Mouse (Mus musculus) adrenal gland, adult 2 months (tissue): ENCODE data around the gene Bag5. TPM values are rescaled to one million over a fixed set of nuclear protein-coding genes. Genes with fewer than 3 reads are reported as not detected.
A peak's percentile ranks its signal among the peaks of the same experiment; 100 is the strongest.
"Not testable (repeated sequence)": the region's sequence is repeated elsewhere in the genome, so short reads cannot be mapped to it uniquely, and the experiment has no call there.

Source experiments
- DNase-seq: peaks from one replicate; pipeline ENCODE4 v3.0.0; 2021
- polyA plus RNA-seq: library from polyadenylated mRNA; depleted of rRNA; stranded (reverse); fragments of >200 nt; gene quantifications from 2 replicates; pipeline ENCODE4 v1.2.3, GENCODE M21; 2012
- total RNA-seq, 2 experiments: library from RNA; stranded (reverse); gene quantifications; 2 replicates each; pipeline ENCODE4 v1.2.3; 2021

Gene Bag5
- total and polyA plus RNA-seq, 3 experiments, result 8.0 to 37.7 (median 32.5) TPM

DNA sequence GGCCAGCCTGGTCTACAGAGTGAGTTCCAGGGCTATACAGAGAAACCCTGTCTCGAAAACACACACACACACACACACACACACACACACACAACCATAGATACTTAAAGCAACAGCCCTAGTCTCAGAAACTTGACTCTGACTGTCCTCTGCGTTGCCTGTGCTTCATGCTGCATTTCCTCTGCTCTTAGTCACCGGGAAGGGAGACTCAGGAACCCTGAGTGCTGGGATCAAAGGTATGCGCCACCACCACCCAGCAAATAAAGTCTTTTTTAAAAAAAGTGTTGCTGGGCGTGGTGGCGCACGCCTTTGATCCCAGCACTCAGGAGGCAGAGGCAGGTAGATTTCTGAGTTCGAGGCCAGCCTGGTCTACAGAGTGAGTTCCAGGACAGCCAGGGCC, 23.6 kb upstream of the Bag5 start:
- not testable (repeated sequence) for DNase-seq

DNA sequence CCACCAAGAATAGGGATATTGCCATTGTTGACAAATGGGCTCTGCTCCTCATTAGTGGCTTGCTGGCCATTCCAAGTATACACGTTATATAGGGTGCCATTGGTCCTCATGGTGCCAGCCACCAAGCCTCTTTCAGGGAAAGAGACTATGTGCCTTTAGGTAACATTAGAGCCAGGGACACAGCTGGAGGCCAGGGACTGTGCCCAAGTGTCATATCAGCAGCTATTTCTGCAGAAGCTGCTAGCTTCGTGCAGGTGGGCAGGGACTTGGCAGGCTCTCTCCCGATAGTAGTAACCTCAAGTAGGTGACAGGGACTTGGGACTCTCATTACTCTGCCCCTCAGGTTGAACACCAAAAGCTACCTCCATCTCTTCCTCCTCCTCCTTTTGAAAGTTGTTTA, 21.9 kb upstream of the Bag5 start:
- no peak for DNase-seq

DNA sequence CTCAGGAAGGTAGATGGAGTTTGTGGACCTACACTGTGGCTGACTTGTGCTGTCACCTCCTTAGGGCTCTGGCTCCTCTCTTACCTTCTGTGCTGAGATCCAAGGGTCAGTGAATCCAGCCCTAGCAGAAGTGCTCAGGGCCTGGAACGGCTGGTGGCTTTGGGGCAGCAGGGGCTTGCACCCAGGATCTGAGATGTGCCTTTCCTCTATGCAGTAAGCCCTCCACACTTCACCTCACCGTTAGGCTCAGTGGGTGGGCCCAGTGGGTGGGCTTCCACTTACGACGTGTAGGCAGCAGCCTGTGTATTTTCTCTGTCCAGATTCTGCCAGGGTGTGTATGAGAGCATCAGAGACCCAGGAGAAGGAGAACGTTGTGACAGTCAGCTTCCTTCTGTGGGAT, 19.9 kb upstream of the Bag5 start:
- DNase-seq, result no peak

DNA sequence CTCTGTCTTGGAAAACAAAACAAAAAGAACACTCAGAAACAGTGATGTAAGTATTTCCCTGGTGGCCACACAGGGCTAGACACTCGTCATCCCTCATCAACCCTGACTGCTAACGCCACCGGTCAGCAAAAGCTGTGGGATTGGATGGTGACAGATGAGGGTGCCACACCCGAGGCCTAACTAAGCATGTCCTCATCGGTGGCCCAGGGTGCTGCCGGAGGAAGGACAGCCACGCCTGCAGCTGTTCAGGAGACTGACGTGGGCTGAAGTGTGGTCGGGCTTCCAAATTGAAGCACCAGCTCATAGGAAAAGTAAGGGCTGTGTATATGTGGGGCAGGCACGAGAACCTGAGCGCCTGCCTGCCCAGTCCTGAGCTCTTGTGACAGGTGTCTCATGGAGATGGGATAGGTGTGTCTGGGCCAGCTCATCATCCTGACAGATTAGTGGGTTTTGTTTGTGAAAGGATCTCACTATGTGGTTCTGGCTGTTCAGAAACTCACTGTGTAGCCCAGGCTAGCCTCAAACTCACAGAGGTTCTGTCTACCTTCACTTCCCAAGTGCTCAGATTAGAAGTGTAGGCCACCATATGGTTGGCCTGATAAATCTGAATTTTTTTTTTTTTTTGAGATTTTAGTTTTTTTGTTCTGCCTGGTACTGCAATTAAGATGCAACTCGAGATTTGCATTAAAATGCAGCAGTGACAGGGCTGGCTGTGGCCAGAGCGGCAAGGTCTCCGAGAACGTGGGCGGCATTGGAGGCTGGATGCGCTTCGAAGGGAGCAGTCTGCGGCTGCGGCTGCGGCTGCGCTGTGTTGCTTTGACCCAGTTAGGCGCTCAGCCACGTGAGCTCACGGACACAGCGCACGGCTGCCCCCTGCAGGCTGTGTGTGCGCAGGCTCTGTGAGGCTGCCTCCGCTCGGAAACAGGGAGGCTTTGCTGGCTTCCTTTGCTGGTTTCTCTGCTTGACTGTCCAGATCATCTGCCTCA, 19.1 kb upstream of the Bag5 start:
- DNase-seq, result peak; percentile 91

DNA sequence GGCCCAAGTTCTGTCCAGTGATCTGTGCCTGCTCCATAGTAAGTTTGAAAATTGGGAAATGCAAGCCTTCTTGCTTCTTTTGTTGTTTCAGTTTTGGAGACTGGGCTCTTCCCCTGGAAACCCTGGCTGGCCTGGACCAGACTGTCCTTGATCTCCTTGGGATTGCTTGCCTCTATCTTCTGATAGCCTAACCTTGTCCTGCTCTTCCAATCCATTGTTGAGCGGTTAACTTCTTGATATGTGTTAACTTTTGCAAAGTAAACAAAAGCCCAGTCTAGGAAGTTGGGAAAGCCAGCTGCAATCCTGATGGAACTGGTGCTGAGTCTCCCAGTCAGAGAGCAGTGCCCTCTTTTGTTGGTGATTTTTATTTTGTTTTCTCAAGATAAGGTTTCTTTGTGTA, 14.9 kb upstream of the Bag5 start:
- DNase-seq, result no peak

DNA sequence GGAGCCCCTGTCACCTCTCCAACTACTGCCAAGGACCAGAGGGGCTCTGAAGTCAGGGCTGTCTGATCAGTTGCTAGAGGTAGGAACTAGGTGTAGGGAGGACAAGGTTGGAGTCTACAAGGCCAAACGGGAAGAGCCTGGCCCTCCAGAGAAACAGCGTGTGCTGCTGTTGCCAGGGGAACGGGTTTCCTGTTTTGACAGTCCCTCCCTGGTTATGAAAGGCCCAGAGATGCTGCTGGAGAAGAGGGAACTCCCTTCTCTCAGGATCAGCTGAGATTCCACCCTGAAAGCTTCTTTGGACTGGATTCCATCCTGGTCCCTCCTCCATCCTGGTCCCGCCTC, 13.0 kb upstream of the Bag5 start:
- no peak for DNase-seq

DNA sequence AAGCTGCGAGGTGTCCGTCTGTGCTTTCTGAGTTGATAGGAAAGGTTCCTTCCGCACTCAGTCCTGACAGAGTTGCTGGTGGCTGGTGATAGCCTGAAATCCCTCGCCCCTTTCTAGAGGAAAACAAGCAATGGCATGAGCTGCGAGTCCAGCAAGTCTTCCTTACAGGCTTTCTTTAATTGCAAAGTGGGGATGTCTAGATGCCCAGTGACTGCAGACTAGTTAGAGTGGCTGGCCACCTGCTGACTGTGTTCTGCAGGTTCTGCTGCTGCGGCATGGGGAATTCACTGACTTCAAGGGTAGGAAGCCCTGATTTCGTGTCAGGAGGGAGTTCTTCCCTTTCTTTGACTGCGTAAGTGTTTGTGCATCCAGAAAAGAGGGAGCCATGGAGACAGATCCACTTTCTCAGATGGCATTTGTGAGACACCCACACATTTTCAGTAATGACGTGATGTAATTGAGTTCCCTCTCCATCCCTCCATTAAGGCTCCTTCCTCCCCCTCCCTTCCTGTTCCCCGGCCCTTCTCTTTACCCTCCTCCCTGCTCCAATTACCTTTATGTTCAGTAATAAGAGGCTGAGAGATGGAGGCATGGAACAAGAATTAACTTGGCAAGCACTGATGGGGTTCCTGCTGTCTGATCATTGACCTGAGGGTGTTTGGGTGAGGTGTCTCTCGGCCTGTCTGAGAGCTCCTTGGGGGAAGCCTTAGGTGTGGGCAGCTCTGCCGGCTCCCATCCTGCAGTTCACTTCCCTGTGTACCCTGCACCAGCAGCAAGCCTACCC, 12.5 kb upstream of the Bag5 start:
- no peak for DNase-seq

DNA sequence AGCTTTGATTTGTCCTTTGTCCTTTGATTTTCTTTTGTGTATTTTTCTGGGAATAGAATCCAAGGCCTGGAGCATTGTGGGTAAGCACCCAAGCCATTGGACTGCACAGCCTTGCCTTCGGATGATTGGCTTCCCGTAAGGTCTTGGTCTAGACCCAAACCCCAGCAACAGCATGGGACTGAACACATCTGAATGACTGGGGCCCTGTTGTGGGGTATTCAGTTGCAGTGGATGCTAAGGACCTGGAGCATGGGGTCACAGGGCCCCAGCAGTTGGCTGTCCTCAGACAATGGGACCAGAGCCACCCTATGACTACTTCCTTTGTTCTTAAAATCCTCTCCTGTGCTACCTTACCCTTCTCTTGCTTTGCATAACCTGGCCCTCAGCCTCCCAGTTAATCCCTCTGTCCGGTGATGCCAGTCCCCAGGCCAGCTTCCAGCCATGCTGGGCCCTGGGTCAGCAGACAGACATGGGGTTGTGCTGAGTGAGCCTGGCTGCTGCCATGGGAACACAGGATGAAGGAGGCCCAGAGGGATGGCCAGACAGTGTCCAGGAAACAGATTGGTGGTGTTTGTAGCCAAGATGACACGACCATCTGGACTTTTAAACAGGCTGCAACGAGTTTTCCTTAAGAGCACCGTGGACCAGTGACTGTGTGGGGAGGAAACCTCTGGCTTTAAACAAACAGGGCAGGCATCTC, 11.7 kb upstream of the Bag5 start:
- DNase-seq, result no peak

DNA sequence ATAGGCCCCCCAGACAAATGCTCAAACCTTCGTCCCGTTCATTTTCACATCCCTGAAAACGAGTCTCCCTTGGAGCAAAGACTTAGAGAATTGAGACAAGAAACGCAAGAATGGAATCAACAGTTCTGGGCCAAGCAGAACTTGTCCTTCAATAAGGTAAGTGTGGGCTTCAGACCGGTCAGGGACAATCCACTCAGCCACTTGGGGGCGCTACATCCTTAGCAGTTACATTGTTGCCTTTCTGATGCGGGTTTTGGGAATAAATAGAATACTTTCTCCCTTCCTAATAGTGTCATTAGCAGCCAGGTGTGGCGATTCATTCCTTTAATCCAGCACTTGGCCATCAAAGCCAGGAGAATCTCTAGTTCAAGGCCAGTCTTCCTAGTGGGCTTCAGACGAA, 9.6 kb upstream of the Bag5 start:
- no peak for DNase-seq

DNA sequence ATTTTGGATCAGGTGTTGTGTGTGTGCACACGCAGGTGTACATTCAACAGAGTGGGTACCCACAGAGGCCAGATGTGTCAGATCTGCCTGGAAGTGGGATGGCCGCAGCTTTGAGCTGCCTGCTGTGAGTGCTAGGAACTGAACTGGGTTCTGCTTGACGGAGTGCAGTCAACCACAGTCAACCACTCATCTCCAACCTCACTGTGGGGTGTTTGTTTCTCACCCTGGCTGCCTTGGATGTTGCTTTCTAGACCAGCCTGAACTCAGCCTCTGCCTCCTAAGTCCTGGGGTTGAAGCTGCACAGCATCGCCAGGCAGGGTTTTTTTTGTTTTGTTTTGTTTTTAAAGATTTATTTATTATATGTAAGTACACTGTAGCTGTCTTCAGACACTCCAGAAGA, 7.2 kb upstream of the Bag5 start:
- no peak for DNase-seq

DNA sequence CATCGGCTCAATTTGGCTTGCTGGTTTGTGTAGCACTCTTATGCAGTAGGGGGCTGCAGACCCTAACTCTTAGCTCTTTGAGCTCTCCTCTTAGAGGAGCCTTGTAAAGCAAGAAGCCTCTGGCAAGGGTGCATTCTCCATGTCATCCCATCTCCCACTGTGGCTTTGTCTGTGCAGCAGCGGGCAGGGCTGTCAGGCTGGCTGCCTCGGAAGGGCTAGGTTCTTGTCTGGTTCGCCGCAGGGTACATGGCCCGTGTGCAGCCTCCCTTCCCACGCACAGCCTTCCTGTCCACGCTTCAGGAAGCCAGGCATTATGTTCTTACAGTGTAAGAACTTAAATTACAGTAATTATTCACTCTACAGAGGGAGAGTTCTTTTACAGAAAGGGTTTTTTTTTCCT, 5.6 kb upstream of the Bag5 start:
- DNase-seq, result no peak

DNA sequence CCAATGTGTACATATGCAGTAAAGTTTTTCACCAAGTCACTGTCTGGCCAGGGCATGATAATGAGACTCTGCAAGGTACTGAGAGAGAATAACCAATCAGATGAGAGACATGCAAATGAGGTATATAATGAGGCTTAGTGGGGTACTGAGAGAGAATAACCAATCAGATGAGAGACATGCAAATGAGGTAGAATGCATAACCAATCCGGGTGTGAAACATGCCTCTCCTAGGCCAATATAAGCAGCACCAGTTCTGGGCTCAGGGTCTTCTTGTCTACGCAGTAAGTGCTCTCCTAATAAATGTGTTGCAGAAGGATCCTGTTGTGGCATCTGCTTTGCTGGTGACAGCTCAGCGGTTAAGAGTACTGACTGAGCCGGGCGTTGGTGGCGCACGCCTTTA, 3.4 kb upstream of the Bag5 start:
- DNase-seq, result no peak

DNA sequence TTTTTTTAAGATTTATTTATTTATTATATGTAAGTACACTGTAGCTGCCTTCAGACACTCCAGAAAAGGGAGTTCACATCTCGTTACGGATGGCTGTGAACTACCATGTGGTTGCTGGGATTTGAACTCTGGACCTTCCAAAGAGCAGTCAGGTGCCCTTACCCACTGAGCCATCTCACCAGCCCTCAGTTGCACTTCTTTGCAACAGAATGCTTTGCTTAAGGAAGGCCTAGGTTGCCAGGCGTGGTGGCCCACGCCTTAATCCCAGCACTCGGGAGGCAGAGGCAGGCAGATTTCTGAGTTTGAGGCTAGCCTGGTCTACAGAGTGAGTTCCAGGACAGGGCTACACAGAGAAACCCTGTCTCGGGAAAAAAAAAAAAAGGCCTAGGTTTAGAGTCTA, 823 bp upstream of the Bag5 start:
- DNase-seq, result not testable (repeated sequence)

DNA sequence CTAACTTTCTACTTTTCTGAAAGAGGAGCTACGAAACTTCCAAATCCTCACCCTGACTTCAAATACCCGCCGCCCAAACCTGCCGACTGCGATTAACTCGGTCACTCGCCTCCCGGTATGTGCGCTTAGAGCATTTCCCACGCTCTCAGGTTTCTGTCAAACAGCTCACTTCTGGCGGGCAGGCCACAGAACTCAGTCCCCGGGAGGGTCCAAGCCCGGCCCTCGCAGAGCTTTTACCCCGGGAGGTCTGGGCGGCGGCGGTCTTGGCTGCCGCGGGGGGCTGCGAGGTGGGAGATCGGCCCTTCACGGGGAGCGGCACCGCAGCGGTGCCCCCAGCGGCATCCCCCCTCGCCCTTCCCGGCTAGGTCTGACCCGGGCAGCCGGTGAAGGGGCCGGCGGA, 581 bp downstream of the Bag5 start:
- peak; percentile 49 for DNase-seq

DNA sequence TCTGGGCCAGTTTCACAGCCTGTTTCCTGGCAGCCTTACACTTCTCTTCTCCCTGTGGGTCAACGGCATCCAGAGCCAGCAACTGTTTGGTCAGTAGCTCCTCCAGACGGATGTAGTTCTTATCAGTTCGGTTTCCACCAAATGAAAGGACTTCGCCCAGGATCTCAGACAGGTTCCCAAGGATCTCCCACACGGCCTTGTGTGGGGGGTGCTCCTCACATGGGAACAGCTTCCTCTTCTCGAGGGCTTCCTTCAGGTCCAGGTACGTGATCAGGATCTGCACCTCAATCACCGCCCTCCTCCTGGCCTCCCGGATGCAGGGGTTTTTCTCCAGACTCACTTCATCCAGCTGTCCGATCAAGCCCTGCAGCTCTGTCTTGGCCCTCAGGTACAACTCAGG, 3.0 kb downstream of the Bag5 start:
- DNase-seq, result no peak

DNA sequence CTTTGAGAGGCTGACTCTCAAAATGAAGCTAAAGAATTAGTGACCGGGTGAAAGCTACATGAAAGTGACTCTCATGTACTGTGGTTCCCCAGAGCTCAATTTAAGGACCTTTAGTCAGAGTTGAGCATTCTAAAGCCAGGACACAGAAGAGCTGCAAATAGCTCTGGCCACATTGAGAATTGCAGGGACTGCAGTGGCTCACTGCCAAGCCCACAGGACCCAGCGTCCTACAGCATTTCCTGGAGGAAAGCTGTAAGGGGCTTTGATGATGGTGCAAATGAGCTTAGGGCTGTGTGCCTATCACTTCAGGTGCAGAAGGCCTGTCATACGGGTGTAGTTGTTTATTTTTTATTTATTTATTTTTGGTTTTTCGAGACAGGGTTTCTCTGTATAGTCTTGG, 4.9 kb downstream of the Bag5 start:
- no peak for DNase-seq

DNA sequence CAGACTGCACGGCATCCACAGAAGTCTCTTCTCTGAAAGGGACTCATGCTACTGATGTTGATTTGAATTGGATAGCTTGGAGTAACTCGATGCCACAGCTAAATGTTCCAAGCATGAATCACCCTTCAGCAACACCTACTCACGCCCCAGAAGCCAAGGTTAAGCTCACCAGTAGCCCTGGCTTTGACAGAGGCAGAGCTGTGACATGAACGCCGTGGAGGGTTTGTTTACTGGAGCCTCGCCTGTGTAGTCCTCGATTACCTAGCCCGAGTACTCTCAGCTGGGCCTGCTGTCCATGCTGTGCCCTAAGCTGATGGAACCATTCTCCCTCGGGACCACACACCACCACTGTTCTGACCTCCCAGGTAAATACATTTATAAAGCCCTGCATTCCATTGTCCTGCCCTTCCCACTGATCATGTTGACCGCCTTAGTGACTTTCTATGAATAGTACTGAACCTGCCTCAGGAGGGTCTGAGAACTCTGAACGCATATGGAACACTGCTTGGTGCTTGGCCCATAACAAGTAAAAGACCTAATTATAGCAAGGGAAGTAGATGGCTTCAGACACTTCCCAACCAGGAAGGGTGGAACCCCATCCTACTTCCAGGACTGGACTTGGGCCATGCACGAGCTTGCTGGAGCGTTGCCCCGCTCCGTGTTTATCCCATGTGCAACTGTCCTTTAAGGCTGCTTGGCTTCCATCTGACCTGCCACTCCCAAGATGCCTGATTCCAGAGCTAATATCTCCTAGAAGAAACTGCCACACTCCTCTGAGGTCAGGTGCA, 7.7 kb downstream of the Bag5 start:
- peak; percentile 83 for DNase-seq

DNA sequence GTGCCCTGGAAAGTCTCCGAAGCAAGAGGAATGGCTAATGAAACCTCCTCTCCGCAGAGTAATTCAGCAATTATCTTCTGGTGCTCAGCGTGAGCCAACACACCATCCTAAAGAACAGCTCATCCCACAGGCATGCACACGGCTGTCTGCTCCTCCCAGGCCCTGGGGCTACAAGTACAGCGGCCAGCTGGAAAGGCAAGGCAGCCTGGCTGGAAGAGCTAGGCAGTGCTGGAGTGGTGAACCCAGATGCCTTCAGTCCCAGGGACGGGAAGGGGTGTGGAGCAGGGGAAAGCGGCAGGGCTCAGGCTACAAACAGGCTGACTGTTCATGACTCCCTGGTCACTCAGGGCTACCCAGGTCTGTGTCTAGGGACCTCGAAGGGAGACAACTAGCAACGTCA, 8.4 kb downstream of the Bag5 start:
- DNase-seq, result peak; percentile 75

DNA sequence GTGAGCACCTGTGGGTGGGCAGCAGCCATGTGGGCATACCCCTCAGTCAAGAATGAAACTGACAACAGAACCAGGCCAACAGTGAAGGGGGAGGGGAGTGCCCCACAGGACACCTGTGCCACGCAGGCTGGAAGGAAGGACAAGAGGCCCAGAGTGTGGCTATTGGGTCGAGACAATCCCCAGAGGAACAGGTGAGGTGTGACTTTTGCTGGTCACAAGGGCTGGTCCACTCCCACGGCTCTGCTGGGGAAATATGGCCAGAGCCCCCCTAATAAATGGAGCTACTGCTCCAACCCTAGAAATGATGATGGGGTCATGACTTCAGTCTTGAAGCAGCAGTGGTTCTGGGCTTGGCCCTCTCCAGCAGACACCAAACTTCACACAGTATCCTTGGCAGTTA, 9.8 kb downstream of the Bag5 start:
- no peak for DNase-seq

DNA sequence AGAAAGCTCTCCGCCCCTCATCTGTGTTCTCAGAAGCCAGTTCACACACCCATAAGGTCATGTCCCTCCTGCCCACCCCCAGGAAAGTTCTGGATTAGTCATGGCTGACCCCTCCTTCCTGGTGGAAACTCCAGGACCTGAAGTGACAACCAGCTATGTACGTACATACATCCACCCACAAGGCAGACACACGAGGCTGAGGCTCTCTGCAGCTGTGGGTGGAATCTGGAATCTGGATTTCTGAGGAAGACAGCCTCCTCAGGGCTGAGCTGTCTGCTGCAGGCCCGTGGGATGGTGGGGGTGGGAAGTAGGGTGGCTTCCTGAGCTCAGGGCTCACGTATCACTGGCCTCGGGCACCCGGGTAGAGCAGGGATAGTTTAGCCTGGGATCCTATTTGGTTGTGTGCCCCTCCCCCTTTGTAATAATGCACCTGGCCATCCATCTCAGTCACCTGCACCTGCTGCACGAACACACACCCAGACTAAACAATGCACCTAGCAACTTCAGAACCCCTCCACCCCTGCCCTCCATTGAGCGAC, 12.1 kb downstream of the Bag5 start:
- no peak for DNase-seq

DNA sequence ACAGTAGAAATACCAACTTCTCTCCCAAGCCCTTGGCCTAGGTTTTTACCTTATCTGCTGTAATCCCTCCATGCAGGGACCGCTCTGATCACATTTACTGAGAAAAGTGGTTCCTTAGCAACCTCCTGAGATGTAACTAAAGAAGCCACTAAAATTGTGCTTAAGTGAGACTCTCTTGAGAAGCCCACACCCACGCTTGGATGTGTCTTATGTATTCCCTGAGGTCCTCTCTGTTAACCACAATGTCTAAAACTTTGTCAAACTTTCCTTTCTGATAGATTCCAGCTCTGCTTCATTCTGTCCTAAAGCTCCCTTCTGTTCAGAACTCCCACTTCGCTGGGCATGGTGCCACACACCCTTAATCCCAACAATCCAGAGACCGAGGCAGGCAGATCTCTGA, 13.5 kb downstream of the Bag5 start:
- no peak for DNase-seq
